Mouse (Mus musculus) adrenal gland, adult (tissue): ENCODE results near the gene Fgd6.

Source experiments
- DNase-seq, 2 experiments: peaks; one replicate each; pipeline ENCODE4 v3.0.0; 2022 to 2023; ENCODE audit warnings: low spot score in 1 of 2; ENCODE audit not compliant: inconsistent age in 2 of 2

The Fgd6 gene

GRCm38 (mm10) chr10:94035658-94036374, at the start of gene Fgd6, which contains the start of gene Vezt:
Gene Fgd6 (plus strand): TSS chr10:94036001.
Gene Vezt (minus strand): TSS chr10:94035817.
- peak; percentile 98 to 100 for DNase-seq

- DNase-seq: no peak
Observed at GRCm38 (mm10) chr10:93994136-93994535, 41.7 kb upstream of the Fgd6 start.

GRCm38 (mm10) chr10:93995100-93995499, 40.7 kb upstream of the Fgd6 start:
- DNase-seq: no peak

- DNase-seq: no peak
Observed at GRCm38 (mm10) chr10:93999357-93999756, 36.4 kb upstream of the Fgd6 start.

GRCm38 (mm10) chr10:94000223-94000622, 35.6 kb upstream of the Fgd6 start:
- peak; percentile 33 to 54 for DNase-seq

- no peak for DNase-seq
Observed at GRCm38 (mm10) chr10:94008356-94008755, 27.4 kb upstream of the Fgd6 start.

- no peak for DNase-seq
Observed at GRCm38 (mm10) chr10:94009991-94010679, 25.7 kb upstream of the Fgd6 start.

GRCm38 (mm10) chr10:94011024-94011423, 24.8 kb upstream of the Fgd6 start:
- DNase-seq: no peak

GRCm38 (mm10) chr10:94013196-94013595, 22.6 kb upstream of the Fgd6 start:
- peak; percentile 47 to 78 for DNase-seq

- DNase-seq: no peak
Observed at GRCm38 (mm10) chr10:94014200-94014599, 21.6 kb upstream of the Fgd6 start.

- DNase-seq: no peak
Observed at GRCm38 (mm10) chr10:94017455-94017854, 18.3 kb upstream of the Fgd6 start.

- no peak for DNase-seq
Observed at GRCm38 (mm10) chr10:94020587-94020986, 15.2 kb upstream of the Fgd6 start.

GRCm38 (mm10) chr10:94021059-94021458, 14.7 kb upstream of the Fgd6 start:
- DNase-seq: no peak

GRCm38 (mm10) chr10:94025079-94025478, 10.7 kb upstream of the Fgd6 start:
- DNase-seq: no peak

- DNase-seq: no peak
Observed at GRCm38 (mm10) chr10:94028493-94028892, 7.3 kb upstream of the Fgd6 start.

- DNase-seq: no peak
Observed at GRCm38 (mm10) chr10:94031164-94031563, 4.6 kb upstream of the Fgd6 start.

GRCm38 (mm10) chr10:94034876-94035657, 734 bp upstream of the Fgd6 start:
- no peak for DNase-seq

- no peak for DNase-seq
Observed at GRCm38 (mm10) chr10:94036375-94036758, 566 bp downstream of the Fgd6 start.

- DNase-seq: no peak
Observed at GRCm38 (mm10) chr10:94037196-94037595, 1.4 kb downstream of the Fgd6 start.

GRCm38 (mm10) chr10:94037596-94037995, 1.8 kb downstream of the Fgd6 start:
- no peak for DNase-seq

GRCm38 (mm10) chr10:94038366-94039260, 2.8 kb downstream of the Fgd6 start:
- no peak for DNase-seq
